Mouse (Mus musculus): ENCODE results near the gene Helt. TPM values are rescaled to one million over a fixed set of nuclear protein-coding genes. Genes with fewer than 3 reads are reported as not detected.
A peak's percentile ranks its signal among the peaks of the same experiment; 100 is the strongest.

Gene Helt
- total RNA-seq (2021), result not detected
- long read RNA-seq, result 0 reads

DNA sequence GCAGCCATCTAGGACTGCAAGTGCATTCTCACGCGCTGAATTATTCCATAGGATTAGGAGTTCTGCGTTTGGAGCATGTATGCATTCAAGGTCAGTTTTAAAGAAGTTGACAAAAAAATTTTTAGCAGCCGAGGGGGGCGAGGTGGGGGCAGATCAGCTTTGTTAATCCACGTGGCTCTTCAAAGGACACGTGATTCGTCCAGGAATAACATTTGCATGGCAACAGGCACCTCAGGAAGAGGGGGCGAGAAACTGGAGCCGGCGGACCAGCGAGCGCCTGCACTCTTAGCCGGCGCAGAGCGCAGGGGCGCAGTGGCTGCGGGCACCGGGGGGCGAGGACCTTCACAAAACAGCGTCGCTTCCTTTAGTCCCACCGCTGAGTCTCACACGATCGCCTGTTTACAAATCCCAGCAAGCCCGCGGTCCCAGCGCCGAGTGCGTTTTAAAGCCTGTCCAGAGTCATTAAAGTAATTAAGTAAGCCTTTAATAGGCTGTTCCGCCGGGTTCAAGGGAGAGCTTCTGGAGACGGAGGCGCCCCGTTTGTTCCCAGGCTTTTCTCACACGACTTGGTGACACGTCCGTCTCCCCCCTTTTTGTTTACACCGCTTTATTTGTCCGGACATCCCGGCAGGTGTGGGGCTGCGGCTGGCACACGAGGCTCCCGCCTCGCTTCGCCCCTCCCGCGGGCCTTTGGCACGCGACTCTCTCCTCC, at the start of gene Helt:
Gene Helt, minus strand, starts transcription at position 491 of the 712 bp plus-strand sequence.
- DNase-seq (ENCODE audit: low spot score in 2 of 2), result no peak

DNA sequence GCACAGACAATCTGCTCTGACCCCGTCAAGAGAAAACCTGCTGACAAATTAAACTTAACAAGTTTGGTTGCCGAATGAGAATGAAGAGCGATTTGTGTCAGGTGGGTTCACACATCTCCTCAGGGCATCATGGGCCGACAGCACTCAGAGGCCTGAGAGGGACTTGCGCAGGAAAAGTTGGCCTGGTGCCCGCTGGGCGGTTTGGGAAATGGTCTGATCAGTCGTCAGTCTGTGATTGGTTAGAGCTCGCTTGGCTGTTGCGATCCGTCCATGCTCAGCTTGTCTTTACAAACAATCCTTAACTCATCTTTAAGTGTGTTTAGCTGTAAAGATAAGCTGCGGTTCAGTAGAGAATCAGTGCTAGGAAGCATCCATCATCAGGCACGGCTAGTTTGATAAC, 47.8 kb upstream of the Helt start:
- no peak for DNase-seq (ENCODE audit: low spot score in 2 of 2)

DNA sequence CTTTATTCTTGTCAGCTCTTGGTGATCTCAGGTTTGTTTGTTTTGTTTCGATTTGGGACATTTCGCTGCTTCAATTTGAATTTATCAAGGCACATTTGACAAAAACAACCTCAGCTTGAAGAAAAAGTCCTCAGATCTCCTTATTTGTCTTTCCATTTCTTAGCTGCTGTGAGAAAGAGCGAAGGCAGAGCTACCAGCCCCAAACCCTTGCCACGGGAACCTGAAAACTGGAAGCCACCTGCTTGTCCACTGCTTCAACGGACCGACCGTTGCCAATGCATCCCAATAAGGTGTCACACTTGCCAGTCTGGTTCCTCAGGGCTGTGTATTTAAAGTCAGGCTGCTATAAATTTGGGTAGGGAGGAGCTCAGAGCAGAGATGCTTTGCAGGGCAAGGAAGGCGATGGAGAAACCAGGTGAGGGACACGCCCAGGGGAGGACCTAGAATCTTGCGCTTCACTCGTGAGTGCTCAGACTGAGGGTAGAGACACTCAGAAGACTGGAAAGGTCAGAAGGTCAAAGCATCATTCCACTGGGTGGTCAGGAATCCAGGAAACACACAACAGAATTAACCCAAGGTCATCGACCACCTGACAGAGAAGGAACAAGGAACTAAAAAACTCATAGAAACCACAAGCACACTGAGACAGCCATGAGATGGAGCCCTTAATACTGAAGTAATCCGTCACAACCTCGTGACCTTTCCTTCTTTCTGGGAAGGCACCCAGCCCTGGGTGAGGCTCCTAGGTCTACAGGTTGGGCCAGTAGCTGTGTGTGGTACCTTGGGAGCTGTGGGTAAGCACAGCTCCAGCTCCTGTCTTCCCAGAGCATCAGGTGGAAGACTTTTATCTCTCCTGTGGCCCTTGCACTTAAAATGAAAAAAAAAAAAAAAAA, 46.2 kb upstream of the Helt start:
- DNase-seq (ENCODE audit: low spot score in 2 of 2), result no peak

DNA sequence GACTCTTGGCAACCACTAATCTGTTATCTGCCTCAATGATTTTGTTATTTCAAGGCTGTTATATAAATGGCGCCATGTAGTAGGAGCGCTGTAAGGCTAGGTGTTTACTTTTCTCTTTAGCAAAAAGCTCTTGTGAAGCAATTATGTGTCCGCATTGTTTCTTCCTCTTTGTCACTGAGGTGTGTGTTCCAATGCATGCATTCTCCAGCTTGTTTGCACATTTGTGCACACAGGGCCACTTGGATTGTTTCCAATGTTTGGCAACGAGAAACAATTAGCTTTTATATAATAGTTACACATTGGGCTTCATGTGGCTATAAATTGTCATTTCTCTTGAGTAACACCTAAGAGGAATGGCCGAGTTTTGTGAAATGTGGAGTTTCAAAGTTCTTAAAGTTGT, 44.8 kb upstream of the Helt start:
- DNase-seq (ENCODE audit: low spot score in 2 of 2), result no peak

DNA sequence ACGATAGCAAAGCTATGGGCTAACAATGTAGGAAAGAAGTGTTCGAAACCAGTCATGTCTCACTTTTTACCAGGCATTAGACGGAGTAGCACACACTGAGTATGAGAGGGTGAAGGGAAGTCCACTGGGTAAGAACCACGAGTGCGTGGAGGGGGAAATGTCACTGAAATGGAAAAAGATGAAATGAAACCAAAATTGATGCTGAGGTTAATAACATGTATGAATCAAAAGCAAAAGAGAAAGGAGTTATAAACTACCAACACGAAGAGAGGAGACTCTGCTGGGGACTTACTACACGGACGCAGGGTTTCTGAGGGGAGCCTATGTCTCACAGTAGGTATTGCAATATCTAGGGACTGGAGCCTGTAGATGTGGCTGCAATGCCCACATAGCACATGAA, 41.9 kb upstream of the Helt start:
- no peak for DNase-seq (ENCODE audit: low spot score in 2 of 2)

DNA sequence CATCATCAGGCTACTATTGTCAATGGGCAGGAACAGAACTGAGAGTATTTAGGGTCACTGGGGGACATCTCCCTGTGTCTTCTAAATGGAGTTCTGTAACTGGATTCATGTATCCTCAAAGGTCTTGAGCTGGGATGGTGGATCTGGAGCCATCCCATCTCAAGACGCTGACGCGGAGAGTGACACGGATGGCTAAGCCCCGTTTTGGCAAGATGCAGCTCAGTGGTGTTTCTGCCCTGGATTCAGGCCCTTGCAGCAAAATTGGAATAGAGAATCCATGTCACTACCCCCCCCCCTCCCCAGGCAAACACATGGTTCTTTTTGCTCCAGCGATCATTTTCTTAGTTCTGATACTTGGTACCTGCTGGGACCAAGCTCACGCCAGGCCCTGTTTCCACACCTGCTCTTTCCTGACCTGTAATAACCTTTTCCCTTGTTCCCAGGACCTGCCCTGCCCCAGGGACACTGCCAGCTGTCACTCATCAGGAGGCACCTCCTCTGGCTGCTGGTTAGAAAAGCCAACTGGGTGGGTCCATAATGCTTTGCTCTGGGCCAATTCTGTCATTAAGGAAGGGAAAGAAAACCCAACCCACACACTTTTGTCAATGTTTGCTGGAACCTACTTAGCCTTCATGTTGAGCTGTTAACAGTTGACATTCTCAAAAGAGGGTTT, 38.1 kb upstream of the Helt start:
- no peak for DNase-seq (ENCODE audit: low spot score in 2 of 2)

DNA sequence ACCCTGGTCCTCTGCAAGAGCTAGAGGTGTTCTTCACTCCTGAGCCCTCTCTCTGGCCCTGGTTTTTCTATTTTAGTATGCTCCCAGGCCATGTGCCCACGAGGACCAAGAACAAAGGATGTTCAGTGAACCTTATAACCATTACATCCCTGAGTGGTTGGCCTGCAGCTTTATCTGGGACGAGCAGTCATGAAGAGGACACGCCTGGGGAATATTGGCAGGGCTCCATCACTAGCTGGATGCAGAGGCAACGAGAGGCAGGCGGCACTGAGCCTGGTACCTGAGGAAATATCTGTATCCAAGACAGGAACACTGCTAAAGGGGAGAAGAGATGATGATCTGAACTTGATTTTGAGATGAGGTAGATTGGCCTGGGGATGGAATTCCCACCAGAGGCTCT, 37.3 kb upstream of the Helt start:
- no peak for DNase-seq (ENCODE audit: low spot score in 2 of 2)

DNA sequence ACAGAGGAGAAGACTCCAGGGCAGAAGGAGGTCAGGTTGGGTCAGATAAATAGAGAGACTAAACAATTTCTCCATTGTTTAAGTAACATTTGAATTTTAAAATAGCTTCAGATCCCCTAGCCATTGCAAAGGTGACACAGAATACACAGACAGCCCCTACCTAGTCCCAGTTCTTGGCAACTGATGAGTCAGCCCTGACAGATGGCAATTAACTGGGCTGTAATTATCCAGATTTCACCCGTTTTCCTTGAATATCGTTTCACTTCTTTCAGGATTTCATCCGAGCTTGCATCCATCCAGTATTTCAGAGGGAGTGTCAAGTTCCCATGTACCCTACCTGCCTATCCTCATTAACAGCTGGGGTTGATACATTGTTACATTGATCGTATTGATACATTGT, 34.9 kb upstream of the Helt start:
- DNase-seq (ENCODE audit: low spot score in 2 of 2), result peak in 1 of 2 experiments; percentile 39

DNA sequence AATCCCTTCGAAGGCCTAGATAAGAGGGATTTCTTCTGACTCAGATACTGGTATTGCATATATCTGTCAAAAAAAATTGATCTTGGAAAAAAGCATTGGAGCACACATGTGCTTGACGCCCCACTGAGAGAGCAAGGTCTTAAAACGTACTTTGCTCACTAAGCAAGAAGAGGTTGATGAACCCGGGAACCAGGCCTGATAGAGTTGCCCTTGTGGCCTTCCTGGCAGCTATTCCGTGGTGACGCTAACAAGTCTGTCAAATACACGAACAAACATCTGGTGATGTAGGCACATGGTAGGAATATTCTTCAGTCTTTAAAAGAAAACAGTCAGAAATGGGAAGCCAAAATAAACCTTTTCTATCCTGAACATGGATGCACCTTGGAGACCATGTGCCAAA, 32.8 kb upstream of the Helt start:
- DNase-seq (ENCODE audit: low spot score in 2 of 2), result no peak

DNA sequence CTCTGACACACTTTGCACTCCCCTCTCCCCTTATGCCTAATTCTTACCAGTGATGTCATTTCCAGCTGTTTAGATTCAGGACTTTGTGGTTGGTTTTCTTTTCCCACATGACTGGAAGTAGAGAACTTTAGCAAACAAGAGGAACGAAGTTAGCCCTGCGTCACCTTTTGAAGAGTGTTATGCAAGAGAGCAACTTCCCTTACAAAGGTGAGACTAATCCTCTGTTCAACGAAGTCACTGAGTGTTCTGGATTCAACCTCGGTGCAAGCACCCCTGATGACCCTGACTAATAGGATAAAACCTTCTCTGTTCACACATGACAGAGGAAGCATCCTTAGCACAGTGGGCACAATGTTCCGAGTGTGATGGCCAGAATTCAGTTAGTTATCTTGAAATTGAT, 32.2 kb upstream of the Helt start:
- DNase-seq (ENCODE audit: low spot score in 2 of 2), result no peak

DNA sequence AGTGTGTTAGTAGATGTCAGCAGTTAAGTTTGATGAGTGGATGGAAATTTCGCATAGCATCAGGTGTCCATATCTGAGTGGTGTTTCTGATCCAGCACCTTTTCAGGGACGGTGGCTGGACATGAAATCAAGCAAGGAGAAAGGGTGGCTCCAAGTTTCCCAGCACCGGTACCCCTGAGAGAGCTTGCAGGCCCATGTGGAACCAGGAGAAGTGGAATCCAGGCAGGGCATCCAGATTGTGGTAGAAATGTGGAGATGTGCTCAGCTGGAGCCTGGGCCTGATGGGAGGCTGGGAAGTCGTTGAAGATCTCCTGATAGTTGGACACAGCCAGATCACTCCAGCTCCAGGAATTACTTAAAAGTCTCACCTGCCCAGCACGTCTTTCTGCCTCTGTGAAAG, 30.2 kb upstream of the Helt start:
- no peak for DNase-seq (ENCODE audit: low spot score in 2 of 2)

DNA sequence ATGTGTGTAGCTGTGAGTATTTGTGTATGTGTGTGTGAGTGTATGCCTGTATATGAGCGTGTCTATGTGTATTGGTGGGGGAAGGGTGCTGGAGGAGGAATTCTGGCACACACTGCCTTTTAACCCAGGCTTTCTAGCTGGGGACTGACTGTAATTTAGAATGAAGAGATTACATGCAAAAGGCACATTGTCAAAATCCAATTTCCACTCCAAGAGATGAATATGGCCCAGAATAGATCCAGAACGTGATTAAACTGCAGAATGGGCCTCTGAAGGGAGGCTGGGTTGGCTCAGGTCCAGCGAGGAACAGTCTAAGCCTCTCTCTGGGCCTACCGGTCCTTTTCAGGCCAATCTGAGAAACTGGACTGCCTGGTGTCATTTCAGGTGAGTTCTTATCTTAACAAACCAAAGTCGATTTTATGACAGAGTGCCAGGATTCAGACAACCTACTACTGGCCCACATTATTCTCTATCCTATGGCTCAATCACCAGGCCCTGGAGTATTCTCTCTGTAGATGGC, 29.3 kb upstream of the Helt start:
- no peak for DNase-seq (ENCODE audit: low spot score in 2 of 2)

DNA sequence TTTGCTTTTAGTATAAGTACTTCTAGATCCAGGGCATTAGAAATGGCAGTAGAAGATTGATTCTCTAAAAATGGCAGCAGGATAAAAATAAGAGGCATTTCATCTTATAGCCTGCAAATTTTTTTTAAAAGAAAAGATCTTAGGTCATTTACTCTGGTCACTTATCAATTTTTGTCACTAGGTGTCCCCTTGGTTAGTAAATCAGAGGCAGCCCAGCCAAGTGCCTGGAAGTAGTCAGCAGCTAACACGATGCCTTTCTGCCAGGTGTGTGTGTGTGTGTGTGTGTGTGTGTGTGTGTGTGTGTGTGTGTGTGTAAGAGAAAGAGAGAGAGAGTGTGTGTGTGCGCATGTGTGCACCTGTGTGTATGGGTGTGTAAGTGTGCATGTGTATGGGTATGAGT, 28.4 kb upstream of the Helt start:
- DNase-seq (ENCODE audit: low spot score in 2 of 2), result no peak

DNA sequence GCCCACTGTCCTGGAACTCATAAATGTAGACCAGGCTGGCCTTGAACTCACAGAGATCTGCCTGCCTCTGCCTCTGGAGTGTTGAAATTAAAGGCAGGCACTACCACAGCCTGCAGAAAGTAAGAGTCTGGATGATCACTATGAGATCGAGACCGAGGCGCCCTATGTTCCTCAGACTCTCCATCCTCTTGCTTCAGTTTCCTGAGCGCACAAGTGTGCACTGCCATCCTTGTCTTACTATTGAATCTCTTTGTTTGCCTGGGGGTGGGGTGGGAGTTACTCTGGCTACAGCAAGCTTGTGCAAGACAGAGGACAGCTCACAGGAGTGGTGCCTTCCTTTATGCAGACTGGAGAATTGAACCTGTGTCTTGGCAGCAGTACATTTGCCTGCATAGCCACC, 27.9 kb upstream of the Helt start:
- DNase-seq (ENCODE audit: low spot score in 2 of 2), result no peak

DNA sequence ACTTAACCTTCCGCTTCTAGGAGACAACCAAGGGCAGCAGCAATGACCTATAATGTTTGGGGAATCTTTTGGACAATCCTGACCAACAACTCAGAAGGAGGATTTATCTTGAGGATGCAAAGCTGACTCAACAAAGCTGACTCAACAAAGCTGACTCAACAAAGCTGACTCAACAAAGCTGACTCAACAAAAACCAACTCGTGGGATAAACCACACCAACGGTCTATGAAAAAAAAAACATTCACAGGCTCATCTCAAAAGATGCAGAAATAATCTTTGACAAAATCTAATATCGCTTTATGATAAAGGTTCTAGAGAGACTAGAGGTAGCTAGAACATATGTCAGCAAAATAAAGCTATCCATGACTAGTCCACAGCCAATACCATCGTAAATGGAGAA, 24.3 kb upstream of the Helt start:
- DNase-seq (ENCODE audit: low spot score in 2 of 2), result no peak

DNA sequence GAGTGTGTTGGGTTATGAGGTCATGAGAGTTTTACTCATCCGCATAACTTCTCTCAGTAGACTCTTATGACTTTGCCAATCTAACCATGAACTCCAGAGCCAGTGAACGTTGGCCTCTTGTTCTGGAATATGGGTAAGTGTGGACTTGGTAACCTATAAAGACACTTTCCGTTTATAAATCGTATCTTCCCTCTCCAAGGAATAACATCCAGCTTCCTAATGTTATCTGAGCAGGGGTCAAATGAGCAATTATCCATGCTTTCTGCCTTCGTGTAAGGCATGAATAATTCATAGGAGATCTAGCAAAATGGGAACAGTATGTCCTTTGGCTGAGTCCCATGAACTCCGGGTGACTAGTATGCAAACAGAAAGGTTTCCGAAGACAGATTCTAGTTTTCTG, 22.7 kb upstream of the Helt start:
- DNase-seq (ENCODE audit: low spot score in 2 of 2), result no peak

DNA sequence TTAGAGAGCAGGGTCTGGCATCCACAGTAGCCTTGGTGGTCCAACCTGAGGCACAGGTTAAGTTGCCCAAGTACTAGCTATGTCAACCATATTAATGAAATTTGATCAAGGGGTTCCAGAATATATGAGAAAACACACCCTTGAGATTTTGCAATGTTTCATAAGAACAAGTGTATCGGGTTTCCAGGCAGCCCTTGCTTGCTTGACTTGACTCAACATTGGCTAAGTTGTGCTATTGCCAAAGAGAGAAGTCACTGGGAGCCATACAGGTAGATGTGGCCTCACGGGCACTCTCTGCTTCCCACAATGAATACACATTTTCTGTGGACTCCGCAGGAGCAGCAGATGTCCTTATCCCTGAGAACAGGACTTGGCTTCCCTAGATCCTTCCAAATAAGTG, 19.3 kb upstream of the Helt start:
- DNase-seq (ENCODE audit: low spot score in 2 of 2), result no peak

DNA sequence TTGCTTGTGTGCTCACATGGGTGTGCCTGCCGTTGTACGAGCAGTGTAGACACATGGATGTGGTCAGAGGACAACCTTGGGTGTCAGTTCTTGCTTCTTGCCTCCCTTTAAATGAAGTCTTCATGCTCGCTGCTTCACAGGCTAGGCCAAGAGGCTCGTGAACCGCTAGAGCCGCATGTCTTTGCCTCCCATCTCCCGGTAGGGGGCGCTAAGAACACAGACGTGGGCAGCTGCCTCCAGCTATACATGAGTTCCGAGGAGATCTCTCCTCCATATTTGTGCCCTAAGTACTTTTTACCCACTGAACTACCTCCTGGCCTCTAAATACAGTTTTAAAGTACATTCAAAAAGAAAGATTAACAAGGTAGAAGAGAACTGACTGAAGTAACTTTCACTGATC, 16.7 kb upstream of the Helt start:
- DNase-seq (ENCODE audit: low spot score in 2 of 2), result peak; percentile 60 to 84

DNA sequence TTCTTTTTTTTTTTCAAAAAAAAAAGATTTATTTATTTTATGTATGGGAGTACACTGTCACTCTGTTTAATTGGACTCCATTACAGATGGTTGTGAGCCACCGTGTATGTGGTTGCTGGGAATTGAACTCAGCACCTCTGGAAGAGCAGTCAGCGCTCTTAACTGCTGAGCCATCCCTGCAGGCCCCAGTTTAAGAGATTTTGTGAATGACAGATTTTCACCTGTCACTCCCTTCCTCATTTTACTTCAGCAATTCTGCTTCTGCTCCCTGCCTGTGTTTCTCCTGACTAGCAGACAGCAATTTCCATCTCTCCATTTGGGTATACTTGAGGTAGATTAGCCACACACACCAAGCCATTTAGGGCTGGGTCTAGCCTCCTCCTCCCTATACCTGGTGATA, 13.7 kb upstream of the Helt start:
- no peak for DNase-seq (ENCODE audit: low spot score in 2 of 2)

DNA sequence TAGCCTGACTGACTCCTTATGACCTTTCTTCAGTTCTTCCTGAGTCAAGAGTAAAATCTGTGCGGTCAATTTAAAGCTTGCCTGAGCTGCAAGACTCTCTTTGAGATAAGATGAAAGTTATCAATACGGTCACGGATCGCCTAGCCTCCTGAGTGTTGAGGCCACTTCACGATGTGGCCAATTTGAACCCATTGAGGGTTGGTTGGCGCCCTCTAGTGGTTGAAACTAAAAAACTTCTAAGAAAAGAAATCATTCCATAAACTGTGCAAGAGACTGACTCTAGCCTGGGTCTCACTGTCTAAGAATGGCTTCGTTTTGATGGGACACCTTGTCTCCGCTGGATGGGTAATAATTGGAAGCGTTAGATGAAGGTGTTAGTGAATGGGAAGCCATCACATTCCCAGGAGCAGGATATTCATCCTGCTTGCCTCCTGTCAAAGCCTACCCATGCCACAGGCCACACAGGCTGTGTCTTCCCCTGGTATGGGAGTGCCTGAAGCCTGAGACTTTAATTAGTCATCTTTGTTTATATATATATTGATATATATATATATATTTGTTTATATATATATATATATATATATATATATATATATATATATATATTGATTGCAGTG, 11.4 kb upstream of the Helt start:
- DNase-seq (ENCODE audit: low spot score in 2 of 2), result peak in 1 of 2 experiments; percentile 59

DNA sequence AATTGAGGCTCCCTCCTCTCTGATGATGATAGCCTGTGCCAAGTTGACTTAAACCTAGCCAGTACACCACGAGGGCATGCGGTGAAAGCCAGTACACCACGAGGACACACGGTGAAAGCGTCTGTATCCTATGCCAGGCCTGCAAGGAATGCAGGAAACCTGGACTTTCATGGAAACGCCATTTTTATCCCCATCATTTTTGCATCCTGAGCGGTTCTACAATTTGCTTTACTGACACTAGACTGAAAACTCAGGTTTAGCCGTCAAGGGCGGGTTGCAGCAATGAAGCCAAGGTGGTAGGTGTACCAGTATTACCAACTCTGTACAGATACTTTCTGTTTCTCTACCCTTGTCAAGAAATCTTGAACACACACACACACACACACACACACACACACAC, 7.7 kb upstream of the Helt start:
- DNase-seq (ENCODE audit: low spot score in 2 of 2), result no peak

DNA sequence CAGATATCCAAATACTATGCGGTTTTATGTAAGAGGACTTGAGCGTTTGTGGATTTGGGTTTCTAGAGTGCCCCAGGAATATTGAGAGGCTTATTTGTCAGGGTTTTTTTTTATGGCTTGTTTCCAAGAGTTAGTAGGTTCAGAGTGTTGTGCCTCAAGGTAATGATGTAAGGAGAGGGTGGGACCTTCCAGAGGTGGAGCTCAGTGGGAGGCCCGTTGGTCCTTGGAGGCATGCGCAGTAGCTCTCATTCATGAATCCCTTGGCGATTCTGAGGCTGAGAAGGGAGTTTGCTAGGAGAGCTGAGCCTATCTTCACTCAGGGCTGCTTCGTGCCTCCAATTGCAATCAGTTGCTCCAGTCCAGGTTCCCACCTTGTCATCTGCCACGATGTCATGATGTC, 4.4 kb upstream of the Helt start:
- DNase-seq (ENCODE audit: low spot score in 2 of 2), result no peak

Data from layer of hippocampus, adult 18-20 months (tissue).